Mouse (Mus musculus) kidney, embryonic 14.5 days (tissue): Measurements from ENCODE around the gene Rhoh. TPM values are rescaled to one million over a fixed set of nuclear protein-coding genes. Genes with fewer than 3 reads are reported as not detected.

Experiments used
- ATAC-seq: fragments of 200-750 bp; cut with Nextera tagmentation; 2 replicates; pipeline ENCODE4 v1.8.0; 2017; ENCODE audit warnings: moderate number of reproducible peaks, mild to moderate bottlenecking, moderate TSS enrichment, moderate library complexity; ENCODE audit not compliant: low FRiP score, low TSS enrichment
- H3K27ac ChIP-seq: fragments of 300-500 bp; sonication (generic); 2 replicates; pipeline ENCODE4 v1.5.1; 2014; ENCODE audit warnings: low read depth, mild to moderate bottlenecking, low read length, moderate library complexity, mixed read lengths
- H3K27me3 ChIP-seq: fragments of 300-500 bp; sonication (generic); 2 replicates; pipeline ENCODE4 v1.6.1; 2014; ENCODE audit warnings: mild to moderate bottlenecking, low read length; ENCODE audit not compliant: control insufficient read depth, insufficient read depth
- H3K36me3 ChIP-seq: fragments of 300-500 bp; sonication (generic); 2 replicates; pipeline ENCODE4 v1.6.1; 2014; ENCODE audit warnings: low read length, mixed read lengths; ENCODE audit not compliant: control insufficient read depth, insufficient read depth
- H3K4me1 ChIP-seq: fragments of 300-500 bp; sonication (generic); 2 replicates; pipeline ENCODE4 v1.6.1; 2014; ENCODE audit warnings: low read length, mixed read lengths; ENCODE audit not compliant: control insufficient read depth, insufficient read depth
- H3K4me2 ChIP-seq: fragments of 300-500 bp; sonication (generic); replicated peaks from 2 replicates; pipeline ENCODE4 v1.6.1; 2014; ENCODE audit warnings: low read depth, mild to moderate bottlenecking, low read length
- H3K4me3 ChIP-seq: fragments of 300-500 bp; sonication (generic); 2 replicates; pipeline ENCODE4 v1.5.1; 2014; ENCODE audit warnings: mild to moderate bottlenecking, low read length
- H3K9ac ChIP-seq: fragments of 300-500 bp; sonication (generic); 2 replicates; pipeline ENCODE4 v1.6.1; 2014; ENCODE audit warnings: low read depth, mild to moderate bottlenecking, low read length, moderate library complexity
- H3K9me3 ChIP-seq: fragments of 300-500 bp; sonication (generic); 2 replicates; pipeline ENCODE4 v1.6.1; 2016; ENCODE audit warnings: low read length; ENCODE audit not compliant: control insufficient read depth
- WGBS: fragments of 180-500 bp; shearing (Covaris S2); extraction: QIAGEN DNeasy Blood & Tissue Kit; methylation state at CpG from one replicate; pipeline ENCODE4 v1.1.7; 2014; 5-methylcytosine and 5-hydroxymethylcytosine counted together
- polyA plus RNA-seq: library from polyadenylated mRNA; unstranded; fragments of >200 nt; fragmentation: Nextera tagmentation; extraction: Ambion mirVana; gene quantifications from 2 replicates; pipeline ENCODE4 v1.2.1, GENCODE M21; 2014

The Rhoh gene
- polyA plus RNA-seq, 1 experiment from 2014 or later: 0.57 TPM

GRCm38 (mm10) chr5:65934783-65935182, 73.8 kb downstream of the Rhoh start, which contains the start of gene Chrna9:
Chrna9 (plus strand) TSS chr5:65934921.
- no peaks in the 10 kb centered on the region for H3K4me1 ChIP-seq
- no peaks in the 10 kb centered on the region for H3K9me3 ChIP-seq
- no peak within 1 kb of the TSS for H3K4me3 ChIP-seq
- no peak within 1 kb of the TSS for H3K4me2 ChIP-seq
- no peak within 1 kb of the TSS for H3K27ac ChIP-seq
- no peak for ATAC-seq
- 83% methylated on average over 5 of the region's 5 CpGs for WGBS
- H3K9ac ChIP-seq: no peak within 1 kb of the TSS
- no peaks in the 10 kb centered on the region for H3K27me3 ChIP-seq
- no peaks in the 10 kb centered on the region for H3K36me3 ChIP-seq

GRCm38 (mm10) chr5:65937011-65937726, 76.2 kb downstream of the Rhoh start:
- 48% methylated on average over 11 of the region's 11 CpGs for WGBS
- Histone ChIP-seq H3K4me2 (no peak overlapping the region), H3K36me3 (no peaks in the 10 kb centered on the region), H3K9ac (no peak overlapping the region), H3K4me3 (no peak overlapping the region), H3K4me1 (0 out of 2 replicates have a peak, but pooled peaks cover 3% of the 10 kb centered on the region), H3K9me3 (no peaks in the 10 kb centered on the region), H3K27me3 (no peaks in the 10 kb centered on the region), H3K27ac (no peak overlapping the region)
- no peak for ATAC-seq

GRCm38 (mm10) chr5:65937998-65938715, 77.1 kb downstream of the Rhoh start:
- WGBS: 62% methylated on average over 9 of the region's 9 CpGs
- Histone ChIP-seq H3K4me1 (0 out of 2 replicates have a peak, but pooled peaks cover 3% of the 10 kb centered on the region), H3K4me2 (no peak overlapping the region), H3K9me3 (no peaks in the 10 kb centered on the region), H3K27me3 (no peaks in the 10 kb centered on the region), H3K4me3 (no peak overlapping the region), H3K36me3 (no peaks in the 10 kb centered on the region), H3K27ac (no peak overlapping the region), H3K9ac (no peak overlapping the region)
- peak; percentile 76 for ATAC-seq

- H3K9ac ChIP-seq: no peak overlapping the region
- no peak overlapping the region for H3K4me2 ChIP-seq
- no peaks in the 10 kb centered on the region for H3K9me3 ChIP-seq
- no peak overlapping the region for H3K4me3 ChIP-seq
- no peak for ATAC-seq
- H3K36me3 ChIP-seq: no peaks in the 10 kb centered on the region
- WGBS: 52% methylated on average over 4 of the region's 4 CpGs
- H3K27ac ChIP-seq: no peak overlapping the region
- H3K27me3 ChIP-seq: no peaks in the 10 kb centered on the region
- H3K4me1 ChIP-seq: 0 out of 2 replicates have a peak, but pooled peaks cover 3% of the 10 kb centered on the region
Observed at GRCm38 (mm10) chr5:65941145-65941544, 80.1 kb downstream of the Rhoh start.

Other genes starting within 250 kb of the Rhoh start
- 64.5 and 112 TPM in 2 replicates for gene Pds5a, start 162.9 kb upstream of the Rhoh start, polyA plus RNA-seq
- 34.1 and 57.3 TPM in 2 replicates for gene N4bp2, start 97.7 kb upstream of the Rhoh start, polyA plus RNA-seq
- gene Chrna9, start 73.7 kb downstream of the Rhoh start, polyA plus RNA-seq: 0.53 and 0.71 TPM in 2 replicates
- 0.38 and 0.40 TPM in 2 replicates for gene 9130230L23Rik, start 143.1 kb downstream of the Rhoh start, polyA plus RNA-seq